Mouse (Mus musculus) leukemia stem cell, adult 10-12 weeks (primary cell): ENCODE measurements around the gene Gm11020. TPM values are rescaled to one million over a fixed set of nuclear protein-coding genes. Genes with fewer than 3 reads are reported as not detected.

Experiments used
- polyA plus RNA-seq: library from polyadenylated mRNA; stranded (reverse); fragments of >175 nt; gene quantifications from 2 replicates; pipeline ENCODE4 v1.2.3, GENCODE M21; 2012; ENCODE audit warnings: low replicate concordance

Gm11020 gene
- polyA plus RNA-seq = not detected in 2 replicates

GRCm38 (mm10) chr8:104321267-104321666, at the start of gene Gm11020:
Gm11020 (plus strand) TSS chr8:104321567.

GRCm38 (mm10) chr8:104293081-104293480, 28.3 kb upstream of the Gm11020 start, which contains the start of gene Cmtm2a:
Cmtm2a (minus strand) TSS chr8:104293181.

GRCm38 (mm10) chr8:104309441-104310155, 11.8 kb upstream of the Gm11020 start, which contains the start of the genes Gm45711 and Cmtm1:
Gm45711 (minus strand) TSS chr8:104310081.
Cmtm1 (minus strand) TSS chr8:104310145.

GRCm38 (mm10) chr8:104321930-104322329, 563 bp downstream of the Gm11020 start, which contains the start of gene Cmtm2b:
Cmtm2b (plus strand) TSS chr8:104322230.

GRCm38 (mm10) chr8:104339229-104339982, 18.0 kb downstream of the Gm11020 start, which contains the start of gene Cmtm3:
Cmtm3 (plus strand) TSS chr8:104339410.

Other genes starting within 250 kb of the Gm11020 start
- 1.9 and 9.4 TPM in 2 replicates for gene Cdh5, start 219.9 kb upstream of the Gm11020 start, polyA plus RNA-seq
- 0.44 TPM in 1 of 2 replicates, not detected in the other for gene Bean1, start 151.1 kb upstream of the Gm11020 start, polyA plus RNA-seq
- gene Tk2, start 73.0 kb upstream of the Gm11020 start, polyA plus RNA-seq = 16.7 and 27.9 TPM in 2 replicates
- 2.6 and 4.6 TPM in 2 replicates for gene Cklf, start 70.7 kb upstream of the Gm11020 start, polyA plus RNA-seq
- gene Cmtm2a, start 28.4 kb upstream of the Gm11020 start, polyA plus RNA-seq = not detected in 2 replicates
- not detected in 2 replicates for gene Gm45711, start 11.5 kb upstream of the Gm11020 start, polyA plus RNA-seq
- not detected in 2 replicates for gene Cmtm1, start 11.4 kb upstream of the Gm11020 start, polyA plus RNA-seq
- not detected in 2 replicates for gene Cmtm2b, start 663 bp downstream of the Gm11020 start, polyA plus RNA-seq
- 16.1 and 29.9 TPM in 2 replicates for gene Cmtm3, start 17.8 kb downstream of the Gm11020 start, polyA plus RNA-seq
- gene Cmtm4, start 74.2 kb downstream of the Gm11020 start, polyA plus RNA-seq = 1.3 and 1.4 TPM in 2 replicates
- 18.9 and 20.9 TPM in 2 replicates for gene Dync1li2, start 121.5 kb downstream of the Gm11020 start, polyA plus RNA-seq
- gene Terb1, start 188.3 kb downstream of the Gm11020 start, polyA plus RNA-seq = 0.30 TPM in 1 of 2 replicates, not detected in the other
- gene Nae1, start 213.1 kb downstream of the Gm11020 start, polyA plus RNA-seq = 0.36 and 11.5 TPM in 2 replicates
- 25.6 and 116 TPM in 2 replicates for gene Car7, start 213.1 kb downstream of the Gm11020 start, polyA plus RNA-seq